Mouse (Mus musculus) liver, embryonic 13.5 days (tissue): ENCODE measurements around the gene Lyrm7. TPM values are rescaled to one million over a fixed set of nuclear protein-coding genes. Genes with fewer than 3 reads are reported as not detected.
A peak's percentile ranks its signal among the peaks of the same experiment; 100 is the strongest.
"Not testable (repeated sequence)": the region's sequence is repeated elsewhere in the genome, so short reads cannot be mapped to it uniquely, and the experiment has no call there.

Source experiments
- ATAC-seq: fragments of 200-750 bp; cut with Nextera tagmentation; 2 replicates; pipeline ENCODE4 v1.8.0; 2017; ENCODE audit warnings: low read depth, mild to moderate bottlenecking, moderate number of reproducible peaks, moderate library complexity
- DNase-seq: peaks from one replicate; pipeline ENCODE4 v3.0.0; 2022
- H3K27ac ChIP-seq: fragments of 300-500 bp; sonication (generic); 2 replicates; pipeline ENCODE4 v1.5.1; 2015; ENCODE audit warnings: moderate library complexity, mild to moderate bottlenecking, inconsistent platforms
- H3K27me3 ChIP-seq: fragments of 300-500 bp; sonication (generic); 2 replicates; pipeline ENCODE4 v1.6.1; 2015; ENCODE audit warnings: mild to moderate bottlenecking, inconsistent platforms
- H3K36me3 ChIP-seq: fragments of 300-500 bp; sonication (generic); 2 replicates; pipeline ENCODE4 v1.6.1; 2015; ENCODE audit warnings: mild to moderate bottlenecking, inconsistent platforms
- H3K4me1 ChIP-seq: fragments of 300-500 bp; sonication (generic); replicated peaks from 2 replicates; pipeline ENCODE4 v1.6.1; 2015; ENCODE audit warnings: inconsistent platforms
- H3K4me2 ChIP-seq: fragments of 300-500 bp; sonication (generic); 2 replicates; pipeline ENCODE4 v1.6.1; 2015; ENCODE audit warnings: inconsistent platforms, mild to moderate bottlenecking, moderate library complexity
- H3K4me3 ChIP-seq: fragments of 300-500 bp; sonication (generic); replicated peaks from 2 replicates; pipeline ENCODE4 v1.5.1; 2015; ENCODE audit warnings: mild to moderate bottlenecking, inconsistent platforms
- H3K9ac ChIP-seq: fragments of 300-500 bp; sonication (generic); 2 replicates; pipeline ENCODE4 v1.6.1; 2015; ENCODE audit warnings: mild to moderate bottlenecking, inconsistent platforms
- H3K9me3 ChIP-seq: fragments of 300-500 bp; sonication (generic); replicated peaks from 2 replicates; pipeline ENCODE4 v1.6.1; 2016; ENCODE audit warnings: inconsistent platforms
- WGBS: fragments of 180-500 bp; shearing (Covaris S2); methylation state at CpG from one replicate; pipeline ENCODE4 v1.1.7; 2015; ENCODE audit not compliant: insufficient replicate concordance; 5-methylcytosine and 5-hydroxymethylcytosine counted together
- polyA plus RNA-seq: library from polyadenylated mRNA; unstranded; fragments of >200 nt; fragmentation: Nextera tagmentation; extraction: Ambion mirVana; gene quantifications from 2 replicates; pipeline ENCODE4 v1.2.1, GENCODE M21; 2015

Gene Lyrm7
- polyA plus RNA-seq, 1 experiment from 2014 or later: 5.6 TPM

DNA sequence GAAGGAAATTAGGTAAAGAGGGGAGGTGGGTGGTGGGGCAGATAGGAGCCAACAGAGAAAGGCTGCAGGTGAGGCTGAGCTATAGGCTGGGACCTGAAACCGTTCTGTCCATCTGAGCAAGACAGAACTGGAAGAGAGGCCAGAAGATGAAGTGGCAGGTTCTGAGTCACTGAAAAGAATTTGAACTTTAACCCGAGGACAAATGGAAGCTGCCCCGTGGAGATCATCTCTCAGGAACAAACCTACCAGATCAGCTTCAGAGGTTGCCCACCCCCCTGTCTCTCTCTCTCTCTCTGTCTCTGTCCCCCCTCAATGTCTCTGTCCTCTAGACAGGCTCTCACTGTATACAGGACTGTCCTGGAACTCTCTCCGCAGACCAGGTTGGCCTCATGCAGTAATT, 38.9 kb upstream of the Lyrm7 start:
- H3K27me3 ChIP-seq: peaks cover 19% of the 10 kb centered on the region
- H3K27ac ChIP-seq: no peak overlapping the region
- no peak overlapping the region for H3K9ac ChIP-seq
- H3K4me2 ChIP-seq: no peak overlapping the region
- no peak for ATAC-seq
- no peak overlapping the region for H3K4me3 ChIP-seq
- H3K4me1 ChIP-seq: peaks cover 21% of the 10 kb centered on the region
- H3K9me3 ChIP-seq: no peaks in the 10 kb centered on the region
- H3K36me3 ChIP-seq: no peaks in the 10 kb centered on the region
- DNase-seq: no peak
- 54% methylated on average over 4 of the region's 4 CpGs for WGBS

DNA sequence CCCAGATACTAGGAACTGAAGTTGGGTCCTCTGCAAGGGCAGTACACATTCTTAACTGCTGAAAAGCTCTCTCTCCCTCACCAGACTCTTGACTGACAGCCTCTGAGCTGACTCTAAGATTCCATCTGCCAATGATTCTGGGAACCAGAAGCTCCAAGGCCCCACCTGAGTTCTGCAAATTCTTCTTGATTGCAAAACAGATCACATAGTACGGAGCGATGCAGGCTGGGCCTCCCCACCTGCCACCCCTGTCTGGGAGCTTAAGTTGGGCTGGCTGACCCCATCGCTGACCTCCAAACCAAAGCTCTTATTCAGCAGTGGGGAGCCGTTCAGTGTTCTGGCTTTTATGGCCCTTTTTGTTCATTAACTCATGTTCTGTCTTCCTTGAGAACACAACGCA, 36.8 kb upstream of the Lyrm7 start:
- H3K36me3 ChIP-seq: no peaks in the 10 kb centered on the region
- H3K9ac ChIP-seq: no peak overlapping the region
- no peak overlapping the region for H3K27ac ChIP-seq
- WGBS: 73% methylated on average over 5 of the region's 5 CpGs
- DNase-seq (no peak), ATAC-seq (no peak)
- H3K27me3 ChIP-seq: peaks cover 8% of the 10 kb centered on the region
- no peaks in the 10 kb centered on the region for H3K9me3 ChIP-seq
- H3K4me1 ChIP-seq: no peaks in the 10 kb centered on the region; the same call in 1 of the 2 replicates
- H3K4me2 ChIP-seq: no peak overlapping the region
- H3K4me3 ChIP-seq: no peak overlapping the region

DNA sequence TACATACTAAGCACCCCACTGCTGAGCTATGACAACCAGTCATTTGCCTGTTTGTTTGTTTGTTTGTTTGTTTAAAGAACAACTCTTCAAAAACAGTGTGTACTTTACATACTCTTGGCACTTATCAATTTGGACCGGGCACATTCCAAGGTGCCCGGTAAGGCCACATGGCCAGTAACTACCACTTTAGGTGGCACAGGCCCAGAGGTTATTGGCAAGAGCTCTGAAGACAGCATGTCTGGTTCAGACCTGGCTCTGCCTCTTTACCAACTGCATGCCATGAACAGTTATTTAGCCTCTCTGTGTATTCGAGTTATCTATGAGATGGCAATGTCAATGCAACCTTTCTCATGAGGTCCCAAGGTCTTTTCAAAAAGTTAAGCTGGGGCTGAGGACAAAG, 35.9 kb upstream of the Lyrm7 start:
- H3K27ac ChIP-seq, H3K36me3 ChIP-seq, H3K4me2 ChIP-seq, H3K4me1 ChIP-seq, DNase-seq, H3K9ac ChIP-seq, H3K27me3 ChIP-seq, H3K9me3 ChIP-seq, ATAC-seq, H3K4me3 ChIP-seq: not testable (repeated sequence)
- WGBS: 77% methylated on average over 3 of the region's 3 CpGs

DNA sequence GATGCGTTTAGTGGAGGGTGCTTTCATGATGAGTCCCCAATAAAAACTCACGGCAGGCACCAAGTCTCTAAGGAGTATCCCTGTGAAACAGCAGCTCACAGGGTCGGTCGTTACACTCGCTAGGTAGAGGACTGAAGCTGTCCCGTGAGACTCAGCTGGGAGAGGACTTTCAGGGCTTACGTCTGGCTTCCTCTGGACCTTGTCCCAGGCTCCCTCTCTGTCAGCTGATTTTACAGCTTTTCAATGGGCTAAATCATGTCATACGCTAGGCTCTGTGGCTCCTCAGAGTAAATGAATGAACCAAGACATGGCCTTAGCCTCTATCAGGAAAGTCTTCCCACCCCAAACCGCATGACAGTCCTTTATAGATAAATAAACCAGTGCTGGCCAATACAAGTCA, 33.9 kb upstream of the Lyrm7 start:
- H3K9ac ChIP-seq: no peak overlapping the region
- H3K4me1 ChIP-seq: no peaks in the 10 kb centered on the region
- H3K9me3 ChIP-seq: no peaks in the 10 kb centered on the region
- no peak overlapping the region for H3K4me2 ChIP-seq
- H3K36me3 ChIP-seq: no peaks in the 10 kb centered on the region
- DNase-seq (no peak), ATAC-seq (no peak)
- 74% methylated on average over 9 of the region's 9 CpGs for WGBS
- no peak overlapping the region for H3K27ac ChIP-seq
- no peak overlapping the region for H3K4me3 ChIP-seq
- H3K27me3 ChIP-seq: no peaks in the 10 kb centered on the region

DNA sequence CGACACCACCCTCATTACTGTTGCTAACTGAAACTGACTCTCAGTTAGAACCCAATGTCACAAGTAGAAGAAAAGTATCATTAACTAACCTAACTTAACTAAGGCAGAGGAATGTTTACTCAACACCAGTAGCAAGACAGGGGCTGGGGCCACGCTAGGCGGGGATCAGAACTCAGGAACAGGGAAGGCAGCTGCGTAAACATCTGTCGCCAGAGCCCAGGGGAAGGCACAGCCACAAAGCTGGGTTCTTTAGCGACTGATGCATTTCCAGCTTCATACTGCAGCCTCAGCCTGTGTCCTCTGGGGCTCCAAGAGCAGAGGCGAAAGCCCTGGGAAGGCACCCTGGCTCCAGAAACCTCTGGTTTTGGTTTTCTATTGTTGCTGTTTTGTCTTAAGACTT, 31.4 kb upstream of the Lyrm7 start:
- Histone ChIP-seq H3K9me3 (no peaks in the 10 kb centered on the region), H3K4me2 (no peak overlapping the region), H3K36me3 (no peaks in the 10 kb centered on the region), H3K4me1 (no peaks in the 10 kb centered on the region), H3K4me3 (no peak overlapping the region), H3K9ac (no peak overlapping the region), H3K27ac (no peak overlapping the region), H3K27me3 (no peaks in the 10 kb centered on the region)
- DNase-seq (no peak), ATAC-seq (no peak)
- WGBS: 64% methylated on average over 7 of the region's 7 CpGs

DNA sequence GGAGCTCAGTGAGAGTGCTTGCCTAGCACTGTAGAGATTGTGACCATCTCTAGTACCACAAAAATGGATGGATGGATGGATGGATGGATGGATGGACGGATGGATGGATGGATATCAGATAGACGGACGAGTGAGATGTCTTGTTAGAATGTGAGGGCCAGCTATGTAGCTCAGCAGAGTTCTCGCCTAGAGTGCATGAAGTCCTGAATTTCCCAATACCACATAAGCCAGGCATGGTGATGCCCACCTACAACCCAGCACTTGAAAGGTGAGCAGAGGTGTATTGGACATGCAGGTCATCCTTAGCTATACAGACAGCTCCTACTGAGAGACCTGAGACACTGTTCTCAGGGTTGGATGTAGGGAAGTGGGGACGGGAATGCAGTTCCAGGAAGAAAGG, 30.6 kb upstream of the Lyrm7 start:
- WGBS: 64% methylated on average over 5 of the region's 5 CpGs
- ATAC-seq (no peak), DNase-seq (no peak)
- no peaks in the 10 kb centered on the region for H3K4me1 ChIP-seq
- H3K4me3 ChIP-seq: no peak overlapping the region
- H3K27ac ChIP-seq: no peak overlapping the region
- no peaks in the 10 kb centered on the region for H3K36me3 ChIP-seq
- no peak overlapping the region for H3K4me2 ChIP-seq
- no peak overlapping the region for H3K9ac ChIP-seq
- no peaks in the 10 kb centered on the region for H3K9me3 ChIP-seq
- no peaks in the 10 kb centered on the region for H3K27me3 ChIP-seq

DNA sequence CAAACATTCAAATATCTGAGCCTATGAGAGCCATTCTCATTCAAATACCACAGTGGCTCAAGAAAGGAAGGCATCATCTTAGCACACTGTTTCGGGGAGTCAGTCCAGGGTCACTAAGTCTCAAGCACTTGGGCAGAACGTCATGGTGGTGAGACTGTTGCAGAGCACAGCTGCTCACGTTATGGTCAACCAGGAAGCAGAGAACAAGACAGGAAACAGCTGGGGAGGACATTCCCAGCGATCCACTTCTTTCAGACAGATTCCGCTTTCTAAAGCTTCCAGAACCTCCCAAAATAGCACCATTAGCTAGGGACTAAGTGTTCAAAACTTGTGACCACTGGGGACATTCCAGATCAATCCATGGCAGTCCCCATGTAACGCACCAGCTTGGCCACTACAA, 27.2 kb upstream of the Lyrm7 start:
- 53% methylated on average over 6 of the region's 6 CpGs for WGBS
- no peak for DNase-seq
- no peak overlapping the region for H3K4me2 ChIP-seq

DNA sequence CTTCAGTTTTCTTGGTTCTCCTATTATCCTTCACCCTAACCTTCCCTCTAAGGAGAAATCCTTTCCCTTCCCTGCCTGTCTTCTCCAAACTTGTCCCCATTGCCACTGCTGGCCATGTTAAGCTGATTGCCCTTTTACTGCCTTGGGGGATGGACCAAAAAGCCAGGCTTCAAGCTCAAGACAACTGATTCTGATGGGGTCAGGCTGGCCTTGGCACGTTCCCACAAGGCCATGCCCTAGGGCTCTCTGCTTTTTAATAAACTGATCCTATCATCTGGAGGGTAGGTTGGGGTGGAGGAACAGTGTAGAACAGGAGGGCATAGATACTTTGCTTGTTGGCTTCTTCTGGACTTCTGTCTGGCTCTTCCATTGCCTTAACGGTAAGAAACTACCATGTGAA, 24.7 kb upstream of the Lyrm7 start:
- H3K4me2 ChIP-seq: no peak overlapping the region
- H3K36me3 ChIP-seq: no peaks in the 10 kb centered on the region
- H3K9me3 ChIP-seq: no peaks in the 10 kb centered on the region
- H3K9ac ChIP-seq: no peak overlapping the region
- peaks cover 12% of the 10 kb centered on the region for H3K4me1 ChIP-seq
- no peaks in the 10 kb centered on the region for H3K27me3 ChIP-seq
- DNase-seq: no peak
- 0 out of 2 replicates have a peak overlapping the region, but pooled peaks have one; percentile 9 for H3K27ac ChIP-seq
- no peak for ATAC-seq
- H3K4me3 ChIP-seq: no peak overlapping the region
- whole genome bisulfite sequencing: 70% methylated on average over 2 of the region's 2 CpGs

More for the DNA sequence above, 27.2 kb upstream of the Lyrm7 start:
- Histone ChIP-seq H3K9ac (no peak overlapping the region), H3K36me3 (no peaks in the 10 kb centered on the region), H3K4me3 (no peak overlapping the region), H3K27me3 (no peaks in the 10 kb centered on the region), H3K4me1 (peaks cover 3% of the 10 kb centered on the region; the same call in 1 of the 2 replicates), H3K27ac (no peak overlapping the region), H3K9me3 (no peaks in the 10 kb centered on the region)
- no peak for ATAC-seq

DNA sequence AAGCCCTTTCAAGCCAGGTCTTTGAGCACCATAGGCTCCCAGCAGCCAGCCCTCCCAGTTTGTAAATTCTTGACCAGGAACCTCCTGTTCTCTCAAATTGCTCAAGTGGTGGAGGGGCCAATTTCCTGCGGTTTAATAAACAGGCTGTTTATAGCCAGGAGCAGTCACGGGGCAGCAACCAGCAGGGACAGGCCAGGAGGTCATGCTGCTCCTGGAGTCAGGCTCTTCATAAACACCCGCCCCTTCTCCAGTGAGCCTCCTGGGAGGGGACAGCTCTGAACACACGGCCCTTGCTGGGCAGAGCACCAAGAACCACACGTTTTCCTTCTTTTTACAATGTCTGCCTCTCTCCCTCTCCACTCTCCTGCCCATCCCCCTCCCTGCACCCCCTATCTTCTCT, 24.2 kb upstream of the Lyrm7 start:
- Histone ChIP-seq H3K4me2 (no peak overlapping the region), H3K9ac (no peak overlapping the region), H3K27ac (peak overlapping the region; percentile 59), H3K36me3 (no peaks in the 10 kb centered on the region), H3K9me3 (no peaks in the 10 kb centered on the region), H3K27me3 (no peaks in the 10 kb centered on the region), H3K4me1 (peaks cover 15% of the 10 kb centered on the region), H3K4me3 (no peak overlapping the region)
- 24% methylated on average over 5 of the region's 5 CpGs for WGBS
- DNase-seq (no peak), ATAC-seq (peak; percentile 26; the same call in 1 of the 2 replicates)

DNA sequence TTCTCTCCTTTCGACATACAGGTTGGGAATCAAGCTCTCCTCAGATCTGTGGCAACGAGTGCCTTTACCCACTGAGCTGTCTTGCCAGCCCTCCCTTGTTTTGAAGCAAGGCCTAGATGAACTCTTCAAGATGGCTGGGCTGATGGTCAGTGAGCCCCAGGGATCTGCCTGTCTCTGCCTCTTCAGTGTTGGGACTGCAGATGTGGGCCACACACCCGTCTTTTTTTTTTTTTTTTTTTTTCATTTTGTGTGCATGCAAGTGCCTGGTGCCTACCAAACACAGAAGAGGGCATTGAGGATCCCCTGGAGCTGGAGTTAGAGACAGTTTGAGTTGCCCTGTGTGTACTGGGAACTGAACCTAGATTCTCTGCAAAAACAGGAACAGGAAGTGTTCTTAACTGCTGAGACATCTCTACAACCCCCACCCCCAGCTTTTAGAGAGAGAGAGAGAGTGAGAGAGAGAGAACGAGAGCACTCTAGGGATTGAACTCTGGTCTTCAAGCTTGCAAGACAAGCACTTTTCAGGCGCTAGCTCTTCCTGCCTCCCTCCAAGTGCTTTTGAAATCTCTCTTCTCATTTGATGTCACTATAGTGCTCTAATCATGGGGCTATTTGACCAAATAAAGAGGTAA, 23.6 kb upstream of the Lyrm7 start:
- no peaks in the 10 kb centered on the region for H3K9me3 ChIP-seq
- no peaks in the 10 kb centered on the region for H3K27me3 ChIP-seq
- WGBS: 44% methylated on average over 5 of the region's 5 CpGs
- H3K9ac ChIP-seq: no peak overlapping the region
- peak overlapping the region; percentile 59 for H3K27ac ChIP-seq
- no peak overlapping the region for H3K4me3 ChIP-seq
- ATAC-seq (no peak), DNase-seq (no peak)
- H3K4me1 ChIP-seq: peaks cover 19% of the 10 kb centered on the region
- H3K36me3 ChIP-seq: no peaks in the 10 kb centered on the region
- H3K4me2 ChIP-seq: no peak overlapping the region

DNA sequence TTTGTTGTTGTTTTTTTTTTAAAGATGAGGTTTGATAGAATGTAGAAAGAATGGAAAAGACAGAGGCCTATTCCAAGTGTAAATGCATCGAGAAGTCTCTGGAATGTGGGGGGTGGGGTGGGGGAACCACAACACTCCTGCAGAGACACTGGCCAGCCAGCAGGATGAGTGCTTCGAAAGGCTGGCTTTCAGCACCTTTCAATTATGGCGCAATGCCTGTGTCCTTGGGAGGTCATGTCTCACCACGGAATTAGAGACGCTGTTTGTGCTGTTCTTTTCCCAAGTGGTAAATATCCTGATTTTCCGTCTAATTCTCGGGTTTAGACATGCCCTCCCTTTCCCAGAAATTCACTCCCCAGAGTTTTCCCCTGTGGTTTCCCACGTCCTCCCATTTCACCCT, 22.0 kb upstream of the Lyrm7 start:
- no peaks in the 10 kb centered on the region for H3K36me3 ChIP-seq
- DNase-seq (no peak), ATAC-seq (no peak)
- H3K4me2 ChIP-seq: no peak overlapping the region
- H3K27me3 ChIP-seq: no peaks in the 10 kb centered on the region
- no peaks in the 10 kb centered on the region for H3K9me3 ChIP-seq
- H3K4me3 ChIP-seq: no peak overlapping the region
- peaks cover 19% of the 10 kb centered on the region for H3K4me1 ChIP-seq
- 52% methylated on average over 8 of the region's 8 CpGs for WGBS
- H3K27ac ChIP-seq: no peak overlapping the region
- no peak overlapping the region for H3K9ac ChIP-seq

DNA sequence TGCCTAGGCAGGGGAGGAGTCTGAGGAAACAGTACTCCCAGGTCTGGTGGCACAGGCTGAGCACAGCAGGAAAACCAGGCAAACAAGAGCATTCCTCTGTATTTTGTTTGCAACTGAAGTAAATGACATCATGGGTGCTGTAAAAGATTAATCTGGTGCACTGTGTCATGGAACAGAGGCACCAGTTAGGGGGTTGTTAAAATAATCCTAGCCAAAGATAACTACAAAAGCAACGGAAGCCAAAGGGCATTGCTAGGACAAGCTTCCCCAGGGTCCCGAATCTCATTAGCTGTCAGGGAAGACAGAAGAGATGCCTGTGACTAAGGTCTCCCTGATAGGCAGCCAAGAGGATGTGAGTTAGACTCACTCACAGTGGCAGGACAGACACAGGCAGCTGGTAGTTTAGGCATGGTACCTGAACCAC, 20.3 kb upstream of the Lyrm7 start:
- Histone ChIP-seq H3K4me3 (no peak overlapping the region), H3K4me2 (no peak overlapping the region), H3K4me1 (peaks cover 19% of the 10 kb centered on the region), H3K9me3 (no peaks in the 10 kb centered on the region), H3K9ac (no peak overlapping the region), H3K27ac (no peak overlapping the region), H3K27me3 (no peaks in the 10 kb centered on the region), H3K36me3 (no peaks in the 10 kb centered on the region)
- ATAC-seq (peak; percentile 59), DNase-seq (no peak)
- WGBS: 51% methylated on average over 2 of the region's 2 CpGs
